Mouse (Mus musculus) megakaryocyte-erythroid progenitor cell, adult 5-6 weeks (primary cell): ENCODE data around the gene Dtx1. TPM values are rescaled to one million over a fixed set of nuclear protein-coding genes. Genes with fewer than 3 reads are reported as not detected.

Source experiments
- ATAC-seq: replicated peaks from 2 replicates; pipeline ENCODE4 v1.8.0; 2016; ENCODE audit warnings: mild to moderate bottlenecking, inconsistent platforms; ENCODE audit not compliant: severe bottlenecking, poor library complexity, low FRiP score, low TSS enrichment
- total RNA-seq, 2 experiments: library from RNA; stranded (forward) in 1 of 2; stranded (reverse) in 1 of 2; fragments of 200-1000, 215-1000 nt in 1 of 2; fragments of >200 nt in 1 of 2; fragmentation: Nextera tagmentation in 1 of 2; gene quantifications; 2 replicates each; pipeline ENCODE4 v1.2.3; 2014 to 2017

Gene Dtx1
- total RNA-seq, 2 experiments from 2014 or later = 0.56 TPM; not detected in 1

DNA sequence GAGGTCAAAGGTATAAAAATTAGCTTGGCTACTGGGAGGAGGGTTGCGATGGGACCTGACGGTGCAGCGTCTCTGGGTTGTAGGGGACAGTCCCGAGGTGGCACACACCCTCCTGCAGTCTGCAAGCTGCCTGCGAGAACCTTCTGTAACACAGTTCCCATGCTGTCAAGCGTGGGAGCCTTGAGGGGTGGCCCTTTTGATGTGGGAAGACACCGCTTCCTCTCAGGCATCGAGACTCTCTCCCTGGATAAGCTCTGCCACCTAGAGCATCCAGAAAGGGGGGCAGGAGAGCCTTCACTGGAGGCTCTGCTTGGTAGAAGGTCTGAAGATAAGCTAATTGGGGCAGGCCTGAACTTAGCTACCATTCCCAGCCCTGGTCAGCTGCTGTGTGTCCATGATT is 26.0 kb downstream of the Dtx1 start:
- no peak for ATAC-seq

DNA sequence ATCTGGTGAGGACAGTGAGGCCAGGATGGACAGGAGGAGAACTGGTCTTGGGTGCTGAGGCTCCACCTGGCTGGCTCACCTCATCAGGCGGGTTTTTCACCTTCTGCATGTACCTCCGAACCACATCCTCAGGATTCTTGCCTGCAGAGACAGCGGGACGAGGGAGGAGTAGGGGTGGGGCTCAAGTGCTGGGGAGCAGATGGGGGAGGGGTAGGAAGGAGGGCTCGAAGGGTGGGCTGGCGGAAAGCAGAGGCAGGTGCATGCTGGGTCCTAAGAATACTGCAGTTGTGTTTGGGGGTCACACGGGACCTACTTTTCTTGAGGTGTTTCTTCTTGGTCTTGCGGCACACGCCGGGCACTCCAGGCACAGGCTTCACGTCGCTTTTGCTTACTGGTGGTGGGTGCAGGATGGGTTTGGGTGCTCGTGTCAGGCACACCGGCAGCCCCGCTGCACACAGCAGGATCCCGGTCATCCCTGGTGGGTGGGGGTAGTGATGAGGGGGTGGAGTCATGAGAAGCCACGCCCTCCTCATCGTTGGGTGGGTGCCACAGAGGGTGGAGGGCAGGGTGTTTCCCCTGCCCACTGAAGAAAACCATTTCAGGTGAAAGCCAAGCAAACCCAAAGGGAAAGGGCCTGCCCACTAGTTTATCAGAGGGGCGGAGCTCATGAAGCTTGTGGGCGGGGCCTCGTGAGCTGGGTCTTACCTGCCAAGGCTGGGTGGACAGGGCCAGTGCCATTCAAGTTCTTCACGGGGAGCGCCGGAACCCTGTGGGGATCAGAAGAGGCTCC is 28.6 kb downstream of the Dtx1 start:
- ATAC-seq = no peak

- no peak for ATAC-seq
Observed at GRCm38 (mm10) chr5:120680918-120681317, 30.8 kb downstream of the Dtx1 start.

DNA sequence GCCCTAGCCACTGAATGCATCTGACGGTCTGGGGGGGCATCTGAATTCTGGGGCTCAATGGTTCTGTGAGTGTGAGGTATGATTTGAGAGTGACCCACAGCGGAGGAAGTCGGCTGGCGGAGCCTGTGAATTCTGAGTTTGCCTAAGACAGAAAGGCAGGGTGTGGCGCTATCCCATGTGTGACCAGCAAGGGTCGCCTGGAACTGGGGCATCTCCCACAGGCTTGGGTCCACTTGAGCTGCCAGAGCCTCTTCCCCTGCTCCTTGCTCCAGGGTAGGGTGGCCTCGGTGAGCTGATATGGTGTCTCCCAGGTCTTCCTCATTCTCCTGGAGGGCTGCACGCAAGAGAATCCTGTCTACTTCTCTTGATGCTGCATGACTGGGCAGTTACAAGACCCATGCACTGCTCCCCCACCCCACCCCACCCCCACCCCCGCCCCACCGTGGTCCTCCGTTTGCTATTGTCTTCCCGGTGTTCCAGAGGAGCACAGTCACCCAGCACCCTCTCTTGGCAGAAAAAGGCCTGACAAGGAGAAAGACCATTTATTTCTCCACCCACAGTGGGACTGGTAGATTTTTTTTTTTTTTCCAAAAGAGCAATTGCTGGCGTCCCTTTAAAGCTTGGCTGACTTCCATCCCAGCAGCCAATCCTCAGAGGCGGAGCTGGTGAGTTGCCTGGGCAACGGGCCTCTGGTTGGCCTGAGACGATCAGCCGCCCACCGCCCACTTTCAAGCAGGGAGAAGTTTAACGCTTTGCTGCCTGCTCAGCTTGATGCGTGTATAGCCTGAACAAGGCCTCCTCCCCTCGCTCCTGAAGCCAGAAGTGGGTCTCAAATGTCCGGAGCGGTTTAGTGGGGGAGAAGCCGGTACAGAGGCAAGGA is 31.8 kb downstream of the Dtx1 start:
- ATAC-seq = no peak

- ATAC-seq = peak; percentile 20; the same call in 1 of the 2 replicates
Observed at GRCm38 (mm10) chr5:120677516-120677915, 34.2 kb downstream of the Dtx1 start.

- no peak for ATAC-seq
Observed at GRCm38 (mm10) chr5:120674229-120675145, 37.2 kb downstream of the Dtx1 start.

GRCm38 (mm10) chr5:120673626-120674025 is 38.1 kb downstream of the Dtx1 start:
- ATAC-seq = peak; percentile 66

GRCm38 (mm10) chr5:120671865-120672264 is 39.9 kb downstream of the Dtx1 start:
- ATAC-seq = no peak

GRCm38 (mm10) chr5:120670132-120670531 is 41.6 kb downstream of the Dtx1 start:
- no peak for ATAC-seq

- no peak for ATAC-seq
Observed at GRCm38 (mm10) chr5:120668761-120669160, 43.0 kb downstream of the Dtx1 start.

DNA sequence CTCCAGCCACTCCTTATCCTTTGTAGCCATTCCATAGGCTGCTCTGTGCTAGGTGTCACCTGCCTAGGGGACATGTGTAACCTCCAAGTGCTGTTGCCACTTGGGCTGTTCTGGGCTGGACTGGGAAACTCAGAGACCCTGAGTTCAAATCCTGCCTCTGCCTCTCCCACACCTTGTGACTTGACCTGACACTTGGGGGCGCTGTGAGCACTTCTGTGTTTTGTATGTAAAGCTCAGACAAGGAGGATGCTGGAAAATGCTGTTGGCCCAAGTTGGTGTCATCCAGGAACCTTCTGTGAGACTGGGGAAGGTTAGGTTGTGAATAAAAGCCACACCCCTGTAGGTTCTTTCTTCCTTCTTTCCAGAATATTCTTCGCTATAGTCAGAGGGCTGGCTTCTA is 46.8 kb downstream of the Dtx1 start:
- no peak for ATAC-seq

DNA sequence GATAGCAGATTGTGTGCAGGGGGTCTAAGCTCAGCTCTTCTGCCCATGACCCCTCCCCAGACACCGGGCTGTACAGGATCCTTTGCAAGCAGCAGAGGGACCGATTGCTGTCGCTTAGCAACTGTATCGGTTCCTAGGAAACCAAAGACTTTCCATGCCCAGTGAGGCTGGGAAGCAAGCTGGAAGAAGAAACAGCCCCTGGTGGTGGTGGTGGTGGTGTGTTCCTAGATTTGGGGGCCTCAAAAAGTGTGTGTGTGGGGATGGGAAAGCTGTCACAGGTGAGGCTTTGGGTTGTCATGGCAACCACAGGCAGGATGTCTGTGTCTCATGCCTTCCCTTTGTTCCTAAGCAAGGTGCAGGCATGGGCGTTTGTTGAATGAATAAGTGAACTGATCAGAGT is 50.9 kb downstream of the Dtx1 start:
- ATAC-seq = no peak

GRCm38 (mm10) chr5:120656281-120656751 is 55.4 kb downstream of the Dtx1 start:
- ATAC-seq = no peak

- ATAC-seq = no peak
Observed at GRCm38 (mm10) chr5:120653873-120654272, 57.9 kb downstream of the Dtx1 start.

DNA sequence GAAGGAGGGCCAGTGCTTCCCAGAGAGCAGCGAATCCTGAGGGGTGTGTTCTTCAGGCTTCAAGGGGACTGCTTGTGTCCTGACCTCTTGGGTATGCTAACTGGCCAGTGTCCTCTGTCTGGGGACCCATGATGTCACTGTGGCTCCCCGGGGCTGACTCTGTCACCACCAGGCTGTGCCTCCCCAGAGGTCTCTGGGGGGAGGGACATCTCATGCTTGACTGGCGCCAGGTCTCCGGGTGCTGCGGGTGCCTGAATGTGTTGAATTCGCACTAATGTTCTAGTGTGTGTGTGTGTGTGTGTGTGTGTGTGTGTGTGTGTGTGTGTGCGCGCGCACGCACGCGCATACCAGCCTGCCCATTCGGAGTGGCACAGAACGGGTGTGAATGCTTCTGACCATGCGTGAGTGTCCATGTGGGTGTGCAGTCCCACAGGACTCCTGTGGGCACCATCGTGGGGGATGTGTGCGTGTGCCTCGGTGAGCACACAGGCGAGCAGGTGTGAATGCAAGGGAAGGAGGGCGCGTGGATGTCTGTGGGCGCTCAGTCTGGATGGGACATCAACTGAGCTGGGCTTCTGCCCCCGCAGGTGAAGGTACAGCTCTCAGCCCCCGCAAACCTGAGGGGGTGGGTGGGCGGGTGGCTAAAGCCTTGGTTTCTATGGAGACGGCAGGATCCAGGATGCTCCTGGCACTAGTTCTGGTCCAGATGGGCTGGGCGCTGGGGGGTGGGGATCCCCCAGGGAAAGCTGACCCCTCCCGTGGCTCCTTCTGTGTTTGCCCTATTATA is 58.6 kb downstream of the Dtx1 start:
- ATAC-seq = no peak

GRCm38 (mm10) chr5:120651230-120651629 is 60.5 kb downstream of the Dtx1 start:
- no peak for ATAC-seq

DNA sequence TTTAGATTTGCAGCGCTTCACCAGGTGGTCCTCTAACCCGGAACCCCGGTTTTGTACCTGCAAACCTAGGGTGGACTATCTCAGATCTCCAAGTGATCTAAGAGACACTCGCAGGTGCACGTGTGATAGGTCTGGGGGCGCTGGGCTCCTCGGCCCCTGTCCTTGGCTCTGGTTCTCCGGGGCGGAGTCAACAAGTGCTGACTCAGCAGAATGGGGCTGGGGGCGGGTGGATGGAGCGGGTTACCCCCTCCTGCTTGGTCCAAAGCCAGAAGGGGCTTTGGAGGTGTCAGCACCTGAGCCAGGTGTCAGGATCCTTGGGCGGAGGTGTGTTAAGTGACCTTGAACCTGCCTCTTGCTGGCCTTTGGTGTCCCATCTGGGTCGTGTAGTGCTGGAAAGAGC is 61.8 kb downstream of the Dtx1 start:
- ATAC-seq = no peak

- no peak; the same call in none of the 2 replicates for ATAC-seq
Observed at GRCm38 (mm10) chr5:120649374-120649933, 62.3 kb downstream of the Dtx1 start.
